Mouse (Mus musculus) mature B cell (primary cell): ENCODE results near the gene Tfrc.

Experiments
- in situ Hi-C: fragments of 300-500 bp; cut with MboI; formaldehyde crosslinking; loops from 2 replicates; pipeline ENCODE4 v1.14.3; 2019

The Tfrc gene

DNA sequence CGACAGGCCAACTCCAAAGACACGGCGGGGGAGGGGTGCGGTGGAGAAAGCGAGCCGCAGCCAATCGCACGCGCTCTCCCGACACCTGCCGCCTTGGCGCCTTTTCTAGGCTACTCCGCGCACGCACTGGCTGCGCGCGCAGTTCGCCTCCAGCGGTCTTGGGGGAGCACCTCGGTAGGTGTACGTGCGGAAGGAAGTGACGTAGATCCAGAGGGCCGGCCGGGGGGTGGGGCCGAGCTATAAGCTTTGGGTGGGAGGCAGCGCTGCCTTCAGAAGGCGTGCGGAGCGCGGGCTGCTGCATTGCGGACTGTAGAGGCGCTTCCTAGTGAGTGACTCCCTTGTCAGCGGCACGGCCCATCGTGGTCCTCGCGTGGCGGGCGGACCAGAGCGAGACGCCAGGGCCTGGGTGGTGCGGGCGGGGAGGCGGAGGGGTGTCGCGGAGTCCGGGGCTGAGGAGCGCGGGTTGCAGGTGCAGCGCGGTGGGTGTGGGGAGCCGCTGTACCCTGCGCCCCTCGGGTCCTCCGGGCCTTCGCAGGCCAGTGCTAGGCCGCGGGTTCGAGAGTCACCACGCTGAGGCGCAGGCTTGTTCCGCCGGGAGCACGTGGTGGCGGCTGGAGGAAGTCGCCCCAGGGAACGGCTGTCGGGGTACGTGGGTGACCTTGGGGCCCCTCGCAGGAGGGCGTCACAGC, at the start of gene Tfrc:
Gene Tfrc (plus strand): TSS at position 209 of the 689 bp plus-strand sequence.
- in situ Hi-C loops = loop anchor here (5.0 kb wide), 1 partner anchor 92 kb away; no protein-coding TSS in a partner anchor

DNA sequence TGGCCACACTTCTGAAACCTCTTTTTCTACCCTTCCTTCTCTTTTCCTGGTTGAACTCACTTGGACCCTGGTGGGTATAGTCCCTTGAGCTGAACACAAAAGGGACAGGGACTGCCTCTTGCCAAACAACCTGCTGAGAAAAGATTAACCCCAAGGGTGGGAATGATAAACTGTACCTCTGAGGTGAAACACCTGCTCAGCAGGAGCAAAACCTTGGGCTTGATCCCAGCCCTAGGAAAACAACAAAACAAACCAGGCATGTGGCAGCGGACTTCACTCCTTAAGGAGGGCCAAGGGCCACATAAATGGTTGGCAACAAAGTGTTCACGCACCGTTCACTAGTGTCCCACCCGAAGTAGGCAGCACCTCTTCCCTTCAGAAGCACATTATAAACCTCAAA, 49.2 kb upstream of the Tfrc start:
- in situ Hi-C loops = no loop called here

DNA sequence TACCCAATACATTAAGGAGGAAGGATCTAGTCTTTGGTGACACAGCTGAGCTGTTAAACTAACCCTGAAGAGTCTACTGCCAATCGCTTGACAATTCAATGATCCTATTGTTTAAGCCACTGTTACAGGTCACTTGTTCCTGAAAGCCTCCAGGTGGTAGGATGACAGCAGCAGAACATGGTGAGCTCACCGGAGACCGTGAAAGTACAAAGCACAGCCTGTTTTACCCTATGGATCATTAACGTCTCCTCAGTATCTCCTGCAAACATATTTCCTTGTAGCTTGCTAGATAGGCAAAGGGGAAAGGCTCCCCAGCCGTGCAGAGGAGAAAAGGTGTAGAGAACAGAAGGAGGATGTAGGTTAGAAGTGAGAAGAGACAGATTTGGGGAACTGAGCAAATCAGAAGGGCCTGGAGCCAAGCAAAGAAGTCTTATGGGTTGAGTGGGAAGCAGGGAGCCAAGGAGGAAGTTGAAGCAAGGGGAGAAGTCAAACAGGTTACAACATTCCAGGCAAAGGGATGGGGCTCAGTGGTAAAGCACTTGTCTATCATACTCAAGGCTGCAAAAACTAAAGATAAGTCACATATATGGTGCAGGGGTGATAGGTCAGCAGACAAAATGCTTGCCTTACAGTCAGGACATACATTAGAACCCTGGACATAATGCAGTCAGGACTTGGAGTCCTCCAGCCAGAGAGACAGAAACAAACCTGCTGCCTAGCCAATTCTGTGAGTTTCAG, 45.5 kb upstream of the Tfrc start:
- in situ Hi-C loops = no loop called here

DNA sequence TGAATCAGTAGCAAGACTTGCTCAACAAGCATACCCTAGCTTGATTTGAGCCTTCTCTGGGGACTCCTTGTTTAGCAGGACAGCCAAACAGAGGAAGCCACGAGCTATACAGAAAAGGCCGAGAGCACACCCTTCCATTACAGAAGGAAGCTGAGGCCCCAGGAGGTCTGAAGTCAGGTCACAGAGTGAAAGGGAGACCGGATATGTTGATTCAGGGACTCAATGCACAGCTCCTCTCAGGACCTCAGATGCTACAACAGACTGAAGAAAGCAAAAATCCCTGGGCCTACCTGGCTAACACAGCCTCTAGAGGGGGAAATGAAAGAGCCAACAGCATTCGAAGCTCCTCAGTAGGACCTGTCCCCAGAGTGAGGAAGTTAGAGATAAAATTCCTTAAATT, 41.4 kb upstream of the Tfrc start:
- in situ Hi-C loops = no loop called here

DNA sequence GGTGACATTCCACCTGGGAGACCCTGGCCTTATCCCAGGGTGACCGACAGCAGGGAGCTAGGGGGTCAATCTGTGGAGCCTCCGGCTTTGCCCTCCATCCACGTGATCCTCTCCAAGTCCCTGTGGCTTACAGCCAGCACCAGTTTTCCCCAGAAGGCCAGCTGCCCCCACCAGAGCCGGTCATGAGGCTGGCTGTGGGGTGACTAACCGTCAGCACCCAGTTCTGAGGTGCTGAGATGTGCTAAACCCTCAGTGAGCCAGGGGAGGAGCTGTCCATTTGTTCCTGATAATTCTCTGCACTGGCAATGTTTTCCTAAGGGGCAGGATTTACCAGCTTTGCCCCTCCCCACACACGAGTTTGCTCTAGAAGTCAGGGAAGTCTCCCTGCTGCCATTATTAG, 40.3 kb upstream of the Tfrc start:
- in situ Hi-C loops = no loop called here

DNA sequence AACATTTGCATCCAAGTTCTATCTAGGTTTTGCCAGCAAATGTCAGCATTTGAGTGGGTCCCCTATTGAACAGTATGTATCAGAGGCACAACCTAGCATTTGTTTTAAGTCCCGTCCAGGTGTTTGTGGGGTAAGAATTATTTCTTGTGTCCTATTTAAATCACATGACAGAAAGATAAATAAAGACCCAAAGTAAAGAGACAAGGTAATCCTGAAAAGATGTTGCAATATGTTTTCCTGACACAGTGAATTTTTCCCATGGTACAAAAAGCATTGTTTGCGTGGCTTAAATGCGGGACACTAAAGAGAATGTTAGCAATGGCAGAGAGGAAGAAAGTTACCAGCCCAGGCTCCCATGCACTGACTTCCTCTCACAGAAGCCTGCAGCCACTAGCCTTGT, 38.7 kb upstream of the Tfrc start:
- in situ Hi-C loops = no loop called here

DNA sequence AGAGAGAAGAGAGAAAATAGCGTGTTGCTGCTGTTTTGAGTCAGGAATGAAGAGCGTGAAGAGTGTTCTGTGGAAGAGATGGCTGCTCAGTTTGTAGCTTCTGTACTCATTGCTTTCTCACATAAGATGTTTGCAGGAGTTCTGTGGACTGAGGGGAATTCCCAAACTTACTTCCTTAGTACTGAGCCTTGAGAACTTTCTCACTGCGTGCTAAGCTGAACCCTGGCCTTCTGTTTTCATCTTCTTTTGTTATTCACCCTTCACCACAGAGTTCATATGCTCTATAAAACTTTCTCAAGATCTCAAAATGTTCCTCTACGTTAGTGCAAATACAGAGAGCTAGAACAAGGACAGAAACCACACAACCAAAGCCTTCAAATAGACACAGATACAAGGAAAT, 36.2 kb upstream of the Tfrc start:
- in situ Hi-C loops = no loop called here

DNA sequence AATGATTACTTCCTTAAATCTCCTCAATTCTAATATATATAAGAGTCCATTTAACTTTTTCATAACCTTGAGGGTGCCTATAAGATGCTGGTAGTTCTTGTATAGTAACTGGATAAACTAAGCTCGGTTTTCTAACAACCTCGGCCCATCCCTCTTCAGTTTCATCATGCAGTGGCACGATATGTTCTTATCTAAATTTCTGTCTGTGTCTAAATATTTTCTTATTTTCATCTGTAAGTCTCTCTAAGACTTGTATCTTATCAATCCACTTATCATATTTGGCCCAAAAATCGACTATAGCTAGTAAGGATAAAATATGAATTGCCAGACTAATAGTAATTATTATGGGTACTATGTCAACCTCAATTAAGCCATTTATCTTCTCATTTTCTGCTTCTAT, 22.2 kb upstream of the Tfrc start:
- in situ Hi-C loops = no loop called here

DNA sequence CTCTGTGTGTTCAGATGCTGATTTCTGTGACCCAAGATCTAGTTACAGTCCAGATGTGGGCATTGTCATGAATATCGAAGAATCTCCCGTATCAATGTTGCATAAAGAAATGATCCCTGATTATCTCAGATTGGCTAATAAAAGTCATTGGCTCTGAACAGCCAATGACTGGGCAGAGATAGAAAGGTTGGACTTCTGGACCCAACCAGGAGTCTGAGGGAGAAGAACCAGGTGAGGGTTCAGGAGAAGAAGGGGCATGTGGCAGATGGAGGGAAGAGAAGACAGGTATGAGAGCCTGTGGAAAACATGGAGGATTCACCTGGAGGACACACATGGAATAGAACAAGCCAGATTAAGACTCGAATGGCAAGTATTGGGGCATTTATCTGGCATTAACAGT, 20.2 kb upstream of the Tfrc start:
- in situ Hi-C loops = no loop called here

DNA sequence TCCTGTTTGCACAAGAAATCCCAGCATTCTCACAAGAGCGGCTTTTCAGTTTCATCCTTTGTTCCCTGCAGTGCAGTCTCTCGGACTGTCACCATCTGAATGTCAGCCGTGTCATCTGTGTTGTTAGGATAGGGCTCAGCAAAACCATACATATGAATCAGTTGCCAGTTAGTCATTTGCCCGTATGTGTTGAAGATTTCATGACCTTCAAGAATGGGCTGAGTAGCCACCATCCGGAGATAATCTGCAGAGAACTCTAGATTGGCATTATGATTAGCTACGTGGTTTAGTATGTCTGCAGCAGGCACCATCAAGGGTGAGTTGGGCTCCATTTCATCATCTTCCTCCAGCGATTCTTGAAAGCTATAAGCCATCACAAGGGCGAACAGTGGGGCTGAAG, 17.2 kb upstream of the Tfrc start:
- in situ Hi-C loops = no loop called here

DNA sequence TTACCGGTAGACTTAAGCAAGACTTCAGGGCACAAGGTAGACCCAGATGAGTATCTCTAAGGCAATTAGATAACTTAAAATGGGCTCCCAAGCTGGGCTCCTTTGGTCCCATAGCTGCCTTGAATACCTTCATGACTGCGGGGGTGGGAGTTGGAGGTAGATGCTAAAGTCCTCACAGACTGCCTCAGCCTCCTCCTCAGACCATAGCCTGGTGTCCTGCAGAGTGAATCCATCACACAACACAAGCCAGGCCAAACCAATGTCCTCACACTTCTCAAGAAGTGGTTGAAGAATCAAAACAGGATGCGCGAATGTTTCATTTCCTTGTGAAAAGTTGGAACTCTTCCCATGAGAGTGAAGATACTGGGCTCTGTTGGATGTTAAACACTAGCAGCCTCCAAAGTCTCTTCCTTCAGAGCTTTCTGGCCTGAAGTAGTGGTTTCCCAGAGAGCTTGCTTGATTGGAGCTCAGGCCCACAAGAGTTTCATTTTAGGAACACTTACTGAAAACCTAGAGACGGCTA, 15.4 kb upstream of the Tfrc start:
- in situ Hi-C loops = no loop called here

DNA sequence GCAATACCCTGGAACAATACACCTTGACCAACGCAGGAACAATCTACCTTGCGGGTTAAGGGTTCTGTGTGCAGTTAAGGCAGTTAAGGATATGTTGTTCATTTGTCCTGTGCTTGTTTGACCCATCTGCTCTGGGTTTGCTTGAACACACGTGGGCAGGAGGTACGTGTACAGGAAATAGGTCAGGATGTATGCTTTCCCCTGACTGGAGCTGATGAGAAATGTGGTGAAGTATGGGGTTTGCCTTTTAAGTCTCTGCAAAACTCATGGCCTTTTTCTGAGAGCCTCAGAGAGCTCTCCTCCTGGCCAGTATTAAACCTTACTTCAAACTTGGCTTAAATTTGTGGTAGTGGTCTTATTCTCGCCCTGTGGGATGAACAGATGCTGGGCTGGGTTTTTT, 14.8 kb upstream of the Tfrc start:
- in situ Hi-C loops = no loop called here

DNA sequence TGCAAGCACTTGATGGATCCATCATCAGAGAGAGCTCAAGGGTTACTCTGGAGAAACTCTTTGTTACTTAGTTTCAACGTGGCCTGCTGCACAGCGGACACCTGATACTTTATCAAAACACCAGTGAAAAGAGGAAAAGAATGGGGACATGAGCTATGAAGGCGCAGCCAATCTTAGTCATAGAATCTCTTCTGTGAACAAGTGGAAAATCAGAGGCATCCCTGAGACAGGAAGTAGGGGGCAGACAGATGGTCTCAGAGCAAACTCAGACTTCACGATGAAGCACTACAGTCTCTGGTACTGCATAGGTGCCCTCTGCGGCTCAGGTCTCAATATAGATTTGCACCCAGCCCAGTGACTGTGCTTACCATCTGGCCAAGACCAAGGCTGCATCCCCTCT, 14.0 kb upstream of the Tfrc start:
- in situ Hi-C loops = no loop called here

DNA sequence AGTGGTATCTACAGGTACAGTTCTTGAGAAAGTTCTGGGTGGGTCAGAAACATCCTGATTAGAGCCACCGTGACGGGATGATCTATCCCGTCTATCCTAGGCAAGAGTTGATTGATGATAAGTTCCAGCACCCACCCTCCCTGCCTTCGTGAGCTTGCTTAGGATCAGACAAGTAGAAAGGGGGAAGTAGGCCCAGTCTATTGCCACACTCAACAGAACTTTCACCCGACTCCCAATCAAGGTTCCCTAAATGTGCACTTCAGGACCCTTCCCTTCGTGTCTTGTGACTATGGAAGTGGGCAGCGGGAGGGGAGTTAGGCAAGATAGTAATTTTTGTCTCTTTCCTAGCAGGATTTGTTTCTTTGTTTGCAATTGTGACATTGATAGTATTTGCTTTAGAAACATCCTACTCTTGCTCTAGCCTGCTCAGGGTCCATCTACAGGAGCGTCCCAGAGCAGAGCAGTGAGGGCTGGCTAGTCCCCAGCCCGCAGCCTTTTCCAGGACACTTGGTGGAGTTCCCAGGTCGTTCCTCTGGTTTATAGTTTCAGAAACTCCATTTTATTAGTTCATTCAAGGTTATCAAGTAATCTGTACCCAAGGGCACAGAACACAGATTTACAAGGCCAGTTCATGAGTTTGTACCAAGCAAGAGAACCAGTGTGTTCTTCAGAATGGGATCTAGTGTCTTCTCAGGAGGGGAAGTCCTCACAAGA, 13.4 kb upstream of the Tfrc start:
- in situ Hi-C loops = no loop called here

DNA sequence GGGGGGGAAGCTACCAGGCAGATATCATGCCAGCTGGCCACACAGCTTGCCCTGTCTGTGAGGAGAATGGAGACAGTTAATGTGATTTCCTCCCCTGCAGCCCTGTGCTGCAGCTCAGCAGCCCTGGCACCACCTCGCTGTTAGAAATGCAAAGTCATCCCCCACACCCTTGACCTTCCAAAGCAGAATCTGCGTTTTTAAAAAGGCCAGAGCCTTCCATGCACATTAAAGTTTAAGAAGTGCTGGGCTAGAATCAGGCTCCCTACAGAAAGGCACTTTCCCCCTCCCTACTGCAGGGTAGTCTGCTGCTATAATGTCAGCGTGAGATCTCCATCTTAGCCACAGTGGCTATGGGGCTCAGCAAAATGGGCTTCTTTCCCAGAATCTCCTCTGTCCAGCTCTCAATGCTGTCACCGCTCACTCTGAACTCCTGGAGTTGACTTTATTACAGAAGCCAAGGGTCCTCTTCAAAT, 10.8 kb upstream of the Tfrc start:
- in situ Hi-C loops = no loop called here

DNA sequence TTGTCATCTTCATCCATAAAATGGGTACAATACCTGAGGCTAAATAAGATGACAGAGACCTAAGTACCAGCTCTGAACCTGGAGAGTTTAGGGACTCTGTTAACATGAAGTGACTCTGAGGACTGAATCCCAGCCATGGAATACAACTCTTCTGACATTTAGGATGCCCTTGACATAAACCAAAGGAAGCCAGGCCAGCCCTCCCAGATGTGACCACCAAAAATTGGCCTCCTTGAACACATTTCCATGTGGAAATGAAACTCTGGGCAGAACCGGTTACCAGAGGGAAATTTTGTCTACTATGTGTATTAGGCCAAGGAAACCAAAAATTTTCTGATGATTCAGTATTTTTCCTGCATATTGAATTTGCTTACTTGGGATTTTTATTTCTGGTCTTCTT, 9.6 kb upstream of the Tfrc start:
- in situ Hi-C loops = no loop called here

DNA sequence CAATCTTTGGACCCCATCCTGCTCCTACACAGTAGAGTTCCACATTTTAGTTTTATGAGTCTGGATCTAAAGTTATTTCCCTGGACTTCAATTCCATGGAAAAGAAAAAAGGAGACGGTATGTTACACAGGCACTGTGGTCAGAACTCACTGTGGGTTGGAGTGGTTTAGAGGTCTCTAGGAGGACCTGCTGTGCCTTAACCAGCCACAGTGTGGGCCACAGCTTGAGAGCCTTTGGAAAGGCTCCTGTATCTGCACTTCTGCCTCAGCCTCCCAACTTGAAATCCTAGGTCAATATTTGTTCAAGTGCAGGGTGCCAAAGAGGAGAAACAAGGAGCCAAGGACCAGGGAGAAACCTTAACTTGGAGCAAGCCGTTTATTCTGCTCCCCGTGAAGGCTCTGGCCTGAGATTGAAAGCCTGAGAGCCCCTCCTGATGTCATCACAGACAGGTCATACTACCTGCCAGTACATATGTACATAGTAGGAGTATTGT, 6.5 kb upstream of the Tfrc start:
- in situ Hi-C loops = no loop called here

DNA sequence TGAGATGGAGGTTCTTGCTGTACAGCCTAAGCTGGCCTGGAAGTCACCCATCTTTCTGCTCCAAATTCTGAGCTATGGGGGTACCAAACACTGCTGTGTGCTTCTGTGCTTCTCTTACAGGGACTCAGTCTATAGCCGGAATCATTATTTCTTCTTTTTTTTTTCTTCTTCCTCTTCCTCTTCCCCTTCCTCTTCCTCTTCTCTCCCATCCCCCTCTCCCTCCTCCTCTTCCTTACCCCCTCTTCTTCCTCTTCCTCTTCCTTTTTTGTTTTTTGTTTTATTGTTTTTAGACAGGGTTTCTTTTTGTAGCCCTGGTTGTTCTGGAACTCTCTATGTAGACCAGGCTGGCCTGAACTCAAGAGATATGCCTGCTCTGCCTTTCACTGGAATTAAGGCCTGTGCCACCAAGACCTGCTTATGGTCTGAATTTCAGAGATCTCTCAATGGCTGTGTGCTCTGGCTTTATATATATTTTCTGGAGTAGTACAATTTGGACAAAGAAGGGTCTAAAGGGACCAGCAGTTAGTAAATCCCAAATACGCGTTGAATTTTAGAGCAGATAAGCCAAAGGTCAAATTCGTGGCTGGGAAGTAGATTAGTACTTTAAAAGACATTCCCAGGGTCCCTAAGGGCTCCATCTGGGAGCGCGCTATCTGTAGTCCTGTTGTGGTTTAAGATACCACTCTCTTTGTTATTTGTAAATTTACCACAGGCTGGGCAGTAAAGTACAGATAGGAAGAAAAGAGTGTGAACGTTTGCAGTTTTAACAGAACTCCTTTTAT, 967 bp upstream of the Tfrc start:
- in situ Hi-C loops = loop anchor here (5.0 kb wide), 1 partner anchor 90 kb away; no protein-coding TSS in a partner anchor

DNA sequence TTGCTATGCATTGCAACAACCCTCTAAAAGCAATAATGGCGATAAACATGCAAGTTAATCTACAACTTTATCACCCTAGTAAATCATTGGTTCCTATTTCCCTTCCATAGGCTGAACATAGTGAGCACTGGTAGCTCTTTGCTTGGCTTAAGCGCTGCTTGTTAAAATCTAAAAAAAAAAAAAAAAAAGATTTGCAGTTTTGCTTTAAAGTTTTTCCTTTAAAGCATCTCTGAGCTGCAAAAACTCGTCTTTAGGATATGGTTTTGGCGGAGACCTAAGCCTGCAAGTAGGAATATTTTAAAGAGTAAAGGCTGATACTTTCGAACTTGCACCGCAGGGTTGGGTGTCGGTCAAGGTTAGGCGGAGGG, 392 bp upstream of the Tfrc start:
- in situ Hi-C loops = loop anchor here (5.0 kb wide), 1 partner anchor 91 kb away; no protein-coding TSS in a partner anchor

DNA sequence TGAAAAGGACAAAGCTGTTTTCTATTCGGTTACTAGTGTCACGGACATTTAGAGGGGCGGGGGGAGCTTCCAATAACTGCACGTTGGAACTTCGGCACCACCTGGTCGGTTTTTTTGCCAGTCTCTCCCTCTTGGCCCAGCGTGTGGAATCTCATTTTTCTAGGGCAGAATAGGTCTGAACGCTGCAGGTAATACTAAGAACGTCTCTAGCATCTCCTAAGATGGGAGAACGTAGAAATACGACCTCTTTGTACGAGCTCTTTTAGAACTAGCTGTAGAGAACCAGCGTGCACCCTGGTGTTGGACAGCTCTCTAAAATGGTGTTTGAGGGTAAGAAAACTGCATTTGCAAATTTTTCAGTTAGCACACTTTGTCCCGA, 670 bp downstream of the Tfrc start:
- in situ Hi-C loops = loop anchor here (5.0 kb wide), 1 partner anchor 92 kb away; no protein-coding TSS in a partner anchor

DNA sequence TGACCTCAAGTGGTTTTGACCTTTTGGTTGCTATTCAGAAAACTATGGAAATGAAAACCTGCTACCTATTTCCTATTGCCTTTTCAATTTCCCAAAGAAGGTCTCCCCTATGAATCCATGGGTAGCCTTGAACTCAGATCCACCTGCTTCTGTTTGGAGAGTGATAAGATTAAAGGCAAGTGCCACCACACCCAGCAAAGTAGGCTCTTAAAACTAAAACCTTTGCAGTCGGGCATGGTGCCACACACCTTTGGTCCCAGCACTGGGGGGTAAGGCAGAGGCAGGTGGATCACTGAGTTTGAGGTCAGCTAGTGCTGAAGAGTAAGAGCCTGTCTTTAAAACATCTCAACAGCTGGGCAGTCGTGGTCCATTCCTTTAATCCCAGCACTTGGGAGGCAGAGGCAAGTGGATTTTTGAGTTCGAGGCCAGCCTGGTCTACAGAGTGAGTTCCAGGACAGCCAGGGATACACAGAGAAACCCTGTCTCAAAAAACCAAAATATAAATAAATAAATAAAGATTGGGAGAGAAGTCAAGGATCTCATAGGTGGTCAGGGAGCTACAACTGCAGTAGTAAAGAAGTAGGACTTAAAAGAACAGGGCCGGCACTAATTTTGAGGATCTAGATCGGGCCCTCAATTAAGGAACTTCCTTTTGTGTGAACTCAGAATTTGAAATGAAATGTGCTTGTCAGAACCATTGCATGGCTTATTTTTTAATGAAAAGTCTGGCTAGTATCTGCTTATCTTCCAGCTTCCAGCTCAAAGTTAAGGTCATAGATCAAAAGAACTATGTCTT, 1.9 kb downstream of the Tfrc start:
- in situ Hi-C loops = no loop called here
